Mouse (Mus musculus) heart, embryonic 12.5 days (tissue): ENCODE measurements around the gene Wbp2nl. TPM values are rescaled to one million over a fixed set of nuclear protein-coding genes. Genes with fewer than 3 reads are reported as not detected.

Experiments used
- ATAC-seq: fragments of 200-750 bp; cut with Nextera tagmentation; 2 replicates; pipeline ENCODE4 v1.8.0; 2017; ENCODE audit warnings: moderate TSS enrichment, moderate library complexity; ENCODE audit not compliant: insufficient number of reproducible peaks, low FRiP score
- H3K27ac ChIP-seq: fragments of 300-500 bp; sonication (generic); 2 replicates; pipeline ENCODE4 v1.5.1; 2016; ENCODE audit warnings: mild to moderate bottlenecking, moderate library complexity; ENCODE audit not compliant: poor library complexity, severe bottlenecking
- H3K27me3 ChIP-seq: fragments of 300-500 bp; sonication (generic); replicated peaks from 2 replicates; pipeline ENCODE4 v1.6.1; 2016; ENCODE audit warnings: mild to moderate bottlenecking, moderate library complexity
- H3K36me3 ChIP-seq: fragments of 300-500 bp; sonication (generic); 2 replicates; pipeline ENCODE4 v1.6.1; 2016; ENCODE audit warnings: mild to moderate bottlenecking, moderate library complexity
- H3K4me1 ChIP-seq: fragments of 300-500 bp; sonication (generic); replicated peaks from 2 replicates; pipeline ENCODE4 v1.6.1; 2016; ENCODE audit warnings: mild to moderate bottlenecking
- H3K4me2 ChIP-seq: fragments of 300-500 bp; sonication (generic); 2 replicates; pipeline ENCODE4 v1.6.1; 2016; ENCODE audit warnings: mild to moderate bottlenecking, moderate library complexity
- H3K4me3 ChIP-seq: fragments of 300-500 bp; sonication (generic); 2 replicates; pipeline ENCODE4 v1.5.1; 2016; ENCODE audit warnings: mild to moderate bottlenecking
- H3K9ac ChIP-seq: fragments of 300-500 bp; sonication (generic); 2 replicates; pipeline ENCODE4 v1.6.1; 2016; ENCODE audit warnings: mild to moderate bottlenecking, moderate library complexity
- H3K9me3 ChIP-seq: fragments of 300-500 bp; sonication (generic); replicated peaks from 2 replicates; pipeline ENCODE4 v1.6.1; 2016; ENCODE audit warnings: mild to moderate bottlenecking, moderate library complexity
- WGBS: fragments of 180-500 bp; shearing (Covaris S2); methylation state at CpG from one replicate; pipeline ENCODE4 v1.1.7; 2016; 5-methylcytosine and 5-hydroxymethylcytosine counted together
- polyA plus RNA-seq: library from polyadenylated mRNA; unstranded; fragments of >200 nt; fragmentation: Nextera tagmentation; extraction: Ambion mirVana; gene quantifications from 2 replicates; pipeline ENCODE4 v1.2.1, GENCODE M21; 2016

The Wbp2nl gene
- polyA plus RNA-seq, 1 experiment from 2014 or later: 0.66 TPM

DNA sequence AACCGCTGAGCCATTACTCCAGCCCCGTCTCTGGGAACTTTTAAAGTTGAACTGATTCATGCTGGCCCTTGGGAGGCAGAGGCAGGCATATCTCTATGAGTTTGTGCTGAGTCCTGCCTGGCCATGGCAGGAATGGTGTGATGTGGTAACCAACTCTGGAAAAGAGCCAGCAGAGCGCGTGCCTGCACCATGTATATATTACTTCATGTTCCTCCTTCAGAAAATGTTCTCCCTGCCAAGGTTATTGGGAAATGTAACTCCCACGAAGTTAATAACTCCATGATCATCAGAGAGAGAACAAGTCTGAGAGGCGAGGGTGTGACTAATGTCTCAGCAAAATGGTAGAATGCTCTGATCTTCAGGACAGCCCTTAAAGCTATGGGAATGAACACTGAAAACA, 19.1 kb downstream of the Wbp2nl start:
- Histone ChIP-seq H3K27ac (no peak overlapping the region), H3K4me2 (no peak overlapping the region), H3K4me1 (no peaks in the 10 kb centered on the region), H3K9me3 (no peaks in the 10 kb centered on the region; the same call in 1 of the 2 replicates), H3K36me3 (no peaks in the 10 kb centered on the region), H3K4me3 (no peak overlapping the region), H3K9ac (no peak overlapping the region), H3K27me3 (0 out of 2 replicates have a peak, but pooled peaks cover 1% of the 10 kb centered on the region)
- ATAC-seq: no peak
- WGBS: 85% methylated on average over 6 of the region's 6 CpGs

DNA sequence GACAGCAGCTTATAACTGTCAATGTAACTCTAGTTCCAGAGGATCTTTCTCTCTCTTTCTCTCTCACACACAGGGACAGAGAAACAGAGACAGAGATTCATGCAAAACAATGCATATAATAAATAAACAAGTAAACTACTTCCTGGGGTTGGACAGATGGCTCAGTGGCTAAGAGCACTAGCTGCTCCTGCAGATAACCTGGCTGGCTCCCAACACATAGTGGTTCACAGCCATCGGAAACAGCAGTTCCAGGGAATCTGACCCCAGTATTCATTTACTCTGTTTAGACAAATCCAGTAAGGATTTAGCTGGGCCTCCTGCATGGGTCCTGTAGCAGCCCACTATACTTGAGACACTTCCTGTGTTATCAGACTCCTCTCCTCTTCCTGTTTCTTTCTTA, 20.9 kb downstream of the Wbp2nl start:
- Histone ChIP-seq H3K36me3 (no peaks in the 10 kb centered on the region), H3K9ac (no peak overlapping the region), H3K4me3 (no peak overlapping the region), H3K27me3 (0 out of 2 replicates have a peak, but pooled peaks cover 11% of the 10 kb centered on the region), H3K9me3 (no peaks in the 10 kb centered on the region; the same call in 1 of the 2 replicates), H3K27ac (no peak overlapping the region), H3K4me1 (no peaks in the 10 kb centered on the region), H3K4me2 (no peak overlapping the region)
- no peak for ATAC-seq
- 57% methylated on average over 1 of the region's 1 CpGs for WGBS

DNA sequence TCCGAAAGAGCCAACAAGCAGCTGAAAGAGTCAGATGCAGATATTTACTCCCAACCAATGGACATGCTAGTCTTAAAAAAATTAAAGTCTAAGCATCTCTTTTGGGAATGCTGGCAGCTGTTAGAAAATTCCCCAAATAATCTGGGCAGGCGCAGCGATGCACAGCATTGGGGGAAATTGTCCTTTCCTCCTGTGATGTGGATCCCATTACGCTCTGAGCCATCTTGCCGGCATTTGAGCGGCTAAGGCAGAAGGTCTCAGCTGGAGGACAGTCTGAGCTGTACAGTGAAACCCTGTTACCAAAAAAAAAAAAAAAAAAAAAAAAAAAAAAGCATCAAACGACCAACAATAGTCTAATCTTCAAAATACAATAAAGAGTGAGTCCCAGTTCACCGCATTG, 23.4 kb downstream of the Wbp2nl start:
- no peaks in the 10 kb centered on the region; the same call in 1 of the 2 replicates for H3K9me3 ChIP-seq
- ATAC-seq: no peak
- 79% methylated on average over 8 of the region's 8 CpGs for WGBS

DNA sequence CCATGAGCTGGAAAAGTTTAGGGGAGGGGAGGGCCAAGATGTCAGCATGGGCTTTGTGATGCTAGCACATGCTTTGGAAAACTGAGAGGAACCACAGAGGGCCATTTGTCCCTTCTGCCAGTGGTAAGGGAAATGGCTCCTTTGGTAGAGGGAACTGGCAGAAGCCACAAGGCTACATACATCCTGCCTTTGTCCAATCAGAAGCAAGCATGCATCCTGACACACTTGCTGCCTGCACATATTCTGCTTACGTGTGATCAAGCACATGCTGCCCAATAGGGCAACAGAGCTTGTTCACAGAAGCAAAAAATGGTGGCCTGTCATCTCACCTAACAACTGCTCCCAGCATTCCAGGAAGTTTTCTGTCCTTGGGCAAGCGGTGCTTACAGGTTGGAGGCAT, 26.6 kb downstream of the Wbp2nl start:
- Histone ChIP-seq H3K9ac (no peak overlapping the region), H3K4me1 (no peaks in the 10 kb centered on the region), H3K4me3 (no peak overlapping the region), H3K9me3 (no peaks in the 10 kb centered on the region; the same call in 1 of the 2 replicates), H3K27me3 (0 out of 2 replicates have a peak, but pooled peaks cover 11% of the 10 kb centered on the region), H3K4me2 (no peak overlapping the region), H3K36me3 (peaks cover 22% of the 10 kb centered on the region), H3K27ac (no peak overlapping the region)
- WGBS: 62% methylated on average over 2 of the region's 2 CpGs
- ATAC-seq: no peak

More for the DNA sequence above, 23.4 kb downstream of the Wbp2nl start:
- Histone ChIP-seq H3K27me3 (0 out of 2 replicates have a peak, but pooled peaks cover 11% of the 10 kb centered on the region), H3K4me3 (no peak overlapping the region), H3K36me3 (no peaks in the 10 kb centered on the region), H3K4me1 (no peaks in the 10 kb centered on the region), H3K4me2 (no peak overlapping the region), H3K27ac (no peak overlapping the region), H3K9ac (no peak overlapping the region)

GRCm38 (mm10) chr15:82335194-82335593, 36.4 kb downstream of the Wbp2nl start:
- no peaks in the 10 kb centered on the region for H3K27me3 ChIP-seq

GRCm38 (mm10) chr15:82336629-82337028, 37.9 kb downstream of the Wbp2nl start:
- peaks cover 32% of the 10 kb centered on the region for H3K4me1 ChIP-seq
- peaks cover 40% of the 10 kb centered on the region for H3K36me3 ChIP-seq
- H3K27ac ChIP-seq: no peak overlapping the region
- H3K9ac ChIP-seq: no peak overlapping the region
- H3K4me2 ChIP-seq: no peak overlapping the region
- WGBS: 88% methylated on average over 12 of the region's 12 CpGs
- H3K27me3 ChIP-seq: no peaks in the 10 kb centered on the region
- no peak overlapping the region for H3K4me3 ChIP-seq
- no peak for ATAC-seq
- H3K9me3 ChIP-seq: no peaks in the 10 kb centered on the region

More at GRCm38 (mm10) chr15:82335194-82335593, 36.4 kb downstream of the Wbp2nl start:
- Histone ChIP-seq H3K36me3 (peaks cover 53% of the 10 kb centered on the region), H3K27ac (no peak overlapping the region), H3K9ac (no peak overlapping the region), H3K9me3 (no peaks in the 10 kb centered on the region), H3K4me2 (no peak overlapping the region), H3K4me3 (no peak overlapping the region), H3K4me1 (peaks cover 17% of the 10 kb centered on the region)
- no peak for ATAC-seq
- WGBS: 93% methylated on average over 4 of the region's 4 CpGs

DNA sequence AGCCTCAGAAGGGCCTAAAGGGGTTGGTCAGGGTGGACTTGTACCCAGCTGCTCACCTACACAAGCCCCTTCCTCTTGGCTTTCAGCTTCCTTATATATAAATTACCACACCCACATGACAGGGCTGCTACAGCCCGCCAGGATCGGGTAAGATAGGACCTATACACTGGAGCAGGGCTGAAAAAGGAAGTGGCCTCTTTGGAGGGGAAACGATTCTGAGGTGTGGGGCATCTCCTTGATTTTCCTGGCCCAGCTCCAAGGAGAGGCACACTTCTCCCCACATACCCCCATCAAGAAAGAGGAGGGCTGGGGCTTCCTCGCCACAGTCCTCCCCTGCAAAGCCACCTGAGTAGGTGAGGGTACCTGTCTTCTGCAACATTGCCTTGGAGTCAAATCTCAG, 39.1 kb downstream of the Wbp2nl start:
- 22% methylated on average over 4 of the region's 4 CpGs for WGBS
- ATAC-seq: no peak
- Histone ChIP-seq H3K4me3 (peak overlapping the region; percentile 67), H3K4me1 (peaks cover 41% of the 10 kb centered on the region), H3K4me2 (peak overlapping the region; percentile 73), H3K9ac (peak overlapping the region; percentile 73), H3K36me3 (peaks cover 30% of the 10 kb centered on the region), H3K27ac (peak overlapping the region; percentile 71; the same call in 1 of the 2 replicates), H3K27me3 (no peaks in the 10 kb centered on the region), H3K9me3 (no peaks in the 10 kb centered on the region)

GRCm38 (mm10) chr15:82338593-82339112, 39.9 kb downstream of the Wbp2nl start, which contains the start of the genes Naga, Pheta2 and Smdt1:
Gene Naga, minus strand, starts transcription at chr15:82338925.
Gene Pheta2, plus strand, starts transcription at chr15:82338942.
Gene Smdt1, plus strand, starts transcription at chr15:82338959.
- WGBS: under 1% methylated on average over 41 of the region's 41 CpGs
- Histone ChIP-seq H3K4me2 (peak within 1 kb of the TSS; percentile 73), H3K4me1 (peaks cover 41% of the 10 kb centered on the region), H3K9me3 (no peaks in the 10 kb centered on the region), H3K27me3 (no peaks in the 10 kb centered on the region), H3K36me3 (peaks cover 34% of the 10 kb centered on the region), H3K27ac (peak within 1 kb of the TSS; percentile 71), H3K4me3 (peak within 1 kb of the TSS; percentile 67), H3K9ac (peak within 1 kb of the TSS; percentile 73)
- ATAC-seq: peak; percentile 89

GRCm38 (mm10) chr15:82339150-82339549, 40.4 kb downstream of the Wbp2nl start:
- peak overlapping the region; percentile 73; the same call in 1 of the 2 replicates for H3K9ac ChIP-seq
- peak overlapping the region; percentile 71 for H3K27ac ChIP-seq
- 55% methylated on average over 10 of the region's 10 CpGs for WGBS
- H3K36me3 ChIP-seq: peaks cover 31% of the 10 kb centered on the region
- no peak for ATAC-seq
- H3K27me3 ChIP-seq: no peaks in the 10 kb centered on the region
- peaks cover 41% of the 10 kb centered on the region for H3K4me1 ChIP-seq
- peak overlapping the region; percentile 73 for H3K4me2 ChIP-seq
- H3K9me3 ChIP-seq: no peaks in the 10 kb centered on the region
- peak overlapping the region; percentile 67 for H3K4me3 ChIP-seq

GRCm38 (mm10) chr15:82339634-82340254, 41.0 kb downstream of the Wbp2nl start:
- H3K9ac ChIP-seq: no peak overlapping the region
- peak overlapping the region; percentile 71; the same call in 1 of the 2 replicates for H3K27ac ChIP-seq
- WGBS: 73% methylated on average over 8 of the region's 8 CpGs
- no peaks in the 10 kb centered on the region for H3K27me3 ChIP-seq
- peaks cover 41% of the 10 kb centered on the region for H3K4me1 ChIP-seq
- no peaks in the 10 kb centered on the region for H3K9me3 ChIP-seq
- no peak overlapping the region for H3K4me3 ChIP-seq
- H3K36me3 ChIP-seq: peaks cover 25% of the 10 kb centered on the region
- peak overlapping the region; percentile 73; the same call in 1 of the 2 replicates for H3K4me2 ChIP-seq
- no peak for ATAC-seq

DNA sequence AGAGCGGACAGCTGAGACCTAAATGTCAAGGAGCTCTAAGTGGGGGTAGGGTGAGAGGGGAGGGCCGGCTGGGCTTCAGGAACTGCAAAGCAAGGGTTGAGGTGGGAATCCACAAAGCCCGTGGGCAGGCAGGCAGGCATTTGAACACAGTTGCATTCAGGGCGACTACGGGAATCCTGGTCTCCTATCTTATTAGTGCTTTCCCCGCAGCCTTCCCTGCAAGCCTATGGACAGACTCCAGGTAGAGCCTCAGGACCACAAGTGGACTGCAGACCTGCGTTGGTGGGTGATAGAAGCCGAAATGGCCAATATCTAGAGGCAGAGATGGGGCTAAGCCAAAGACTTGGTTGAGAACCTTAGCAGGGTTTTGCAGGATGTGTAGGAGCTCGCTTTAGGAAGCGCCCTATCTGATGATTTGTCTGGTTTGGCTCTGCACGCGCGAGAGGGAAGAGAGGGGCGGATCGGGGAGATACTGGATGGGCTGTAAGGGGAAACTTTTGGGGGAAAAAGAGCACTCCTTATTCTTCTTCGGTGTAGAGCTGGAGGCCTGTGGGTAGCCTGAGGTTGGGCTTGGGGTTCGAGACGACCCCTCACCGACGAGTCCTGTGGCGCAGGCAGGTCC, 41.8 kb downstream of the Wbp2nl start:
- no peak for ATAC-seq
- peak overlapping the region; percentile 82 for H3K9ac ChIP-seq
- peak overlapping the region; percentile 57 for H3K4me3 ChIP-seq
- peak overlapping the region; percentile 71 for H3K27ac ChIP-seq
- H3K4me1 ChIP-seq: peaks cover 41% of the 10 kb centered on the region
- peaks cover 17% of the 10 kb centered on the region for H3K36me3 ChIP-seq
- no peaks in the 10 kb centered on the region for H3K27me3 ChIP-seq
- 34% methylated on average over 21 of the region's 21 CpGs for WGBS
- H3K4me2 ChIP-seq: peak overlapping the region; percentile 84
- H3K9me3 ChIP-seq: no peaks in the 10 kb centered on the region
